Comparison of ENCODE assay signal across 8 mouse cellular contexts in genomic region chr5:64811500-64812123, GRCm38 (mm10). TPM values are rescaled to one million over a fixed set of nuclear protein-coding genes. Genes with fewer than 3 reads are reported as not detected.
A peak's percentile ranks its signal among the peaks of the same experiment; 100 is the strongest.
DNase-seq lines count a peak whose midpoint lies in the region; ATAC-seq and TF ChIP-seq lines count a peak whose summit lies in the region.

No protein-coding gene starts in this region.

- no peak for TF ChIP-seq CTCF in thymus, adult 2 months (IDR thresholded peaks at IDR 0.05; ENCODE audit: borderline replicate concordance, control insufficient read depth, extremely low read depth, insufficient read depth, low read length, poor library complexity)

- H3K36me3 ChIP-seq in midbrain, embryonic 10.5 days, result peaks cover 45% of the 10 kb centered on the region
- H3K36me3 ChIP-seq in thymus, adult 2 months (ENCODE audit: control insufficient read depth, insufficient read depth, low read length), result peaks cover 6% of the 10 kb centered on the region; the same call in 1 of the 2 replicates

- 3% methylated on average over 14 of the region's 14 CpGs for WGBS in midbrain, embryonic 10.5 days
- 7% methylated on average over 14 of the region's 14 CpGs for WGBS in thymus, adult 2 months

- peaks cover 79% of the 10 kb centered on the region for H3K4me1 ChIP-seq in midbrain, embryonic 10.5 days
- peaks cover 63% of the 10 kb centered on the region for H3K4me1 ChIP-seq in thymus, adult 2 months (replicated peaks; ENCODE audit: control insufficient read depth, insufficient read depth, low read length)

- H3K27me3 ChIP-seq in midbrain, embryonic 10.5 days (ENCODE audit: low read depth, poor library complexity, severe bottlenecking), result no peaks in the 10 kb centered on the region
- no peaks in the 10 kb centered on the region for H3K27me3 ChIP-seq in thymus, adult 2 months (ENCODE audit: control insufficient read depth, insufficient read depth, low read length)

- no peaks in the 10 kb centered on the region for H3K9me3 ChIP-seq in midbrain, embryonic 10.5 days (replicated peaks)

- peak; percentile 95 for DNase-seq in ZHBTc4 (ENCODE audit: low read depth, low spot score)
- peak; percentile 73 to 78 for DNase-seq in heart, postnatal 14 days
- peak; percentile 43 to 63 for DNase-seq in kidney, postnatal 4 days
- DNase-seq in midbrain, embryonic 10.5 days (ENCODE audit: low spot score), result peak; percentile 55
- DNase-seq in thymus, adult 2 months, result peak; percentile 52
- no peak for DNase-seq in layer of hippocampus, adult 9-11 months

- intact Hi-C loops in heart, postnatal 14 days (cut with DNase I), result loop anchor here (2.0 to 5.0 kb wide), 3 partner anchors 109 to 523 kb away; no protein-coding TSS in a partner anchor

- H3K4me3 ChIP-seq in midbrain, embryonic 10.5 days, result peak overlapping the region; percentile 46
- H3K4me3 ChIP-seq in thymus, adult 2 months (ENCODE audit: control insufficient read depth, insufficient read depth, low read length), result peak overlapping the region; percentile 45

- peak; percentile 18 for ATAC-seq in CD4-positive, CD25-positive, alpha-beta regulatory T cell, adult 4 months
- ATAC-seq in erythroblast, adult 5-6 weeks (replicated peaks; ENCODE audit: low FRiP score, poor library complexity, severe bottlenecking), result peak; percentile 67

- peak overlapping the region; percentile 95 for H3K27ac ChIP-seq in midbrain, embryonic 10.5 days (replicated peaks)
- H3K27ac ChIP-seq in thymus, adult 2 months (ENCODE audit: control insufficient read depth, insufficient read depth, low read length), result peak overlapping the region; percentile 92

- no peak for TF ChIP-seq POLR2A in thymus, adult 2 months (IDR thresholded peaks at IDR 0.05; ENCODE audit: control insufficient read depth, extremely low read depth, insufficient read depth, low read length, poor library complexity)

RNA-seq across cellular contexts. Expression of gene Klf3, which starts 8.4 kb away (rescaled TPM):
- polyA plus RNA-seq in CD4-positive, CD25-positive, alpha-beta regulatory T cell, adult 4 months (2017; shearing (Covaris generic)), result 10 to 100 TPM; 81.0 to 99.7 TPM
- 207 and 277 TPM in 2 replicates for total RNA-seq in erythroblast, adult 5-6 weeks (2015; ENCODE audit: low replicate concordance)
- 170 and 195 TPM in 2 replicates for total RNA-seq in erythroblast, adult 5-6 weeks (2017; ENCODE audit: low replicate concordance)
- 10 to 100 TPM; 61.8 to 77.4 TPM for total RNA-seq in heart, postnatal 14 days (2021)
- polyA plus RNA-seq in midbrain, embryonic 10.5 days (2016; fragmentation: Nextera tagmentation; extraction: Ambion mirVana), result 61.9 and 63.1 TPM in 2 replicates
- polyA plus RNA-seq in thymus, adult 2 months (2012; rRNA removed), result 175 and 197 TPM in 2 replicates
